Mouse (Mus musculus) midbrain, embryonic 13.5 days (tissue): ENCODE data around the gene Iglon5. TPM values are rescaled to one million over a fixed set of nuclear protein-coding genes. Genes with fewer than 3 reads are reported as not detected.

ENCODE experiments used
- microRNA-seq: library from miRNA; unstranded; fragments of <30 nt; microRNA quantifications from one replicate; pipeline ENCODE4, GENCODE M21; 2016
- polyA plus RNA-seq: library from polyadenylated mRNA; unstranded; fragments of >200 nt; fragmentation: Nextera tagmentation; extraction: Ambion mirVana; gene quantifications from 2 replicates; pipeline ENCODE4 v1.2.1, GENCODE M21; 2015

Gene Iglon5
- polyA plus RNA-seq, 1 experiment from 2014 or later = 7.5 TPM

Small RNAs within 50 kb of the gene (microRNA-seq; reads per million reads assigned to microRNA genes)
- gene Mir7051 = not detected

Other genes starting within 250 kb of the Iglon5 start
- gene Zfp715, start 176.8 kb downstream of the Iglon5 start, polyA plus RNA-seq = 17.8 and 19.5 TPM in 2 replicates
- 0.12 and 0.22 TPM in 2 replicates for gene Siglecf, start 138.7 kb downstream of the Iglon5 start, polyA plus RNA-seq
- gene Siglecg, start 81.9 kb downstream of the Iglon5 start, polyA plus RNA-seq = 0.08 TPM in 1 of 2 replicates, not detected in the other
- not detected in 2 replicates for gene Lim2, start 62.4 kb downstream of the Iglon5 start, polyA plus RNA-seq
- gene Nkg7, start 53.0 kb downstream of the Iglon5 start, polyA plus RNA-seq = not detected in 2 replicates
- gene Cldnd2, start 49.3 kb downstream of the Iglon5 start, polyA plus RNA-seq = not detected in 2 replicates
- gene Etfb, start 46.0 kb downstream of the Iglon5 start, polyA plus RNA-seq = 142 TPM in 2 replicates
- 0.48 TPM in 1 of 2 replicates, not detected in the other for gene Gm45233, start 45.9 kb downstream of the Iglon5 start, polyA plus RNA-seq
- 7.8 and 10.3 TPM in 2 replicates for gene Vsig10l, start 26.9 kb downstream of the Iglon5 start, polyA plus RNA-seq
- 0.04 TPM in 1 of 2 replicates, not detected in the other for gene 4931406B18Rik, start 15.9 kb upstream of the Iglon5 start, polyA plus RNA-seq
- 0.35 and 1.1 TPM in 2 replicates for gene Cd33, start 54.4 kb upstream of the Iglon5 start, polyA plus RNA-seq
- 10.3 and 11.1 TPM in 2 replicates for gene Zfp658, start 72.2 kb upstream of the Iglon5 start, polyA plus RNA-seq
- gene Zfp719, start 89.5 kb upstream of the Iglon5 start, polyA plus RNA-seq = 16.4 and 17.7 TPM in 2 replicates
- 0.46 TPM in 1 of 2 replicates, not detected in the other for gene Zfp819, start 117.1 kb upstream of the Iglon5 start, polyA plus RNA-seq
- gene Ceacam18, start 144.6 kb upstream of the Iglon5 start, polyA plus RNA-seq = not detected in 2 replicates
- gene Siglece, start 170.1 kb upstream of the Iglon5 start, polyA plus RNA-seq = 0.24 and 0.28 TPM in 2 replicates
- 20.3 and 21.8 TPM in 2 replicates for gene Ctu1, start 181.9 kb upstream of the Iglon5 start, polyA plus RNA-seq
- not detected in 2 replicates for gene Klk14, start 200.3 kb upstream of the Iglon5 start, polyA plus RNA-seq
- gene Klk13, start 222.5 kb upstream of the Iglon5 start, polyA plus RNA-seq = not detected in 2 replicates